Mouse (Mus musculus) MEL (cell line): ENCODE measurements at regions not wholly inside any gene's neighbourhood (a gene's known extent, or its start where the extent isn't known, plus 50 kb on each side); places are given as distances from the start of the nearest gene placed in this dataset.

Experiments
- CHD1 ChIP-seq: IDR thresholded peaks from 2 replicates; pipeline ENCODE4 v1.6.1; 2012; ENCODE audit warnings: low read depth, mild to moderate bottlenecking, inconsistent platforms, low read length, improper control_type of control experiment
- CTCF ChIP-seq, 3 experiments: IDR thresholded peaks in 2 of 3; conservative IDR thresholded peaks in 1 of 3; 2 replicates each; pipeline ENCODE4 v1.5.1; 2011 to 2012; ENCODE audit warnings: low read length in 3 of 3, low read depth in 2 of 3, mild to moderate bottlenecking in 2 of 3, improper control_type of control experiment in 1 of 3, inconsistent platforms in 1 of 3, mixed read lengths in 1 of 3, moderate library complexity in 1 of 3; ENCODE audit not compliant: control insufficient read depth in 1 of 3, insufficient read depth in 1 of 3, poor library complexity in 1 of 3, severe bottlenecking in 1 of 3
- GATA1 ChIP-seq: IDR thresholded peaks from 2 replicates; pipeline ENCODE4 v1.6.1; 2011; ENCODE audit warnings: low read depth, low read length, improper control_type of control experiment
- JUND ChIP-seq: IDR thresholded peaks from 2 replicates; pipeline ENCODE4 v1.6.1; 2011; ENCODE audit warnings: low read depth, mild to moderate bottlenecking, improper control_type of control experiment, low read length
- MAZ ChIP-seq: IDR thresholded peaks from 2 replicates; pipeline ENCODE4 v1.6.1; 2012; ENCODE audit warnings: low read depth, mild to moderate bottlenecking, inconsistent platforms, low read length, improper control_type of control experiment
- NRF1 ChIP-seq: IDR thresholded peaks from 2 replicates; pipeline ENCODE4 v1.6.1; 2014; ENCODE audit warnings: low read depth, mild to moderate bottlenecking, inconsistent platforms, low read length, improper control_type of control experiment, moderate library complexity; ENCODE audit not compliant: poor library complexity, insufficient read depth, severe bottlenecking
- POLR2A ChIP-seq, 2 experiments: IDR thresholded peaks; 2 replicates each; pipeline ENCODE4 v1.6.1; 2011 to 2012; ENCODE audit warnings: low read length in 2 of 2, mild to moderate bottlenecking in 2 of 2, control low read depth in 1 of 2, improper control_type of control experiment in 1 of 2, low read depth in 1 of 2, moderate library complexity in 1 of 2; ENCODE audit not compliant: control insufficient read depth in 1 of 2, insufficient read depth in 1 of 2, poor library complexity in 1 of 2
- TBP ChIP-seq: IDR thresholded peaks from 2 replicates; pipeline ENCODE4 v1.8.0; 2011; ENCODE audit warnings: low read depth, low read length, improper control_type of control experiment
- ZC3H11A ChIP-seq: IDR thresholded peaks from 2 replicates; pipeline ENCODE4 v1.6.1; 2012; ENCODE audit warnings: low read depth, mild to moderate bottlenecking, inconsistent platforms, low read length, improper control_type of control experiment
- ZMIZ1 ChIP-seq: IDR thresholded peaks from 2 replicates; pipeline ENCODE4 v1.6.1; 2012; ENCODE audit warnings: low read depth, mild to moderate bottlenecking, inconsistent platforms, low read length, improper control_type of control experiment, moderate library complexity

GRCm38 (mm10) chr17:88317806-88318205 is 122.7 kb upstream of the Foxn2 start:
- TF ChIP-seq GATA1 (no peak), CTCF (IDR thresholded peaks at IDR 0.05 in 2 of 3, conservative IDR thresholded peaks at IDR 0.05 in 1 of 3; ENCODE audit: control insufficient read depth in 1 of 3, insufficient read depth in 1 of 3, low read depth in 2 of 3, low read length in 3 of 3, poor library complexity in 1 of 3, severe bottlenecking in 1 of 3) (no peak), MAZ (no peak), ZMIZ1 (no peak), POLR2A (IDR thresholded peaks at IDR 0.05; ENCODE audit: control insufficient read depth in 1 of 2, insufficient read depth in 1 of 2, low read depth in 1 of 2, low read length in 2 of 2, poor library complexity in 1 of 2) (no peak), TBP (no peak), NRF1 (no peak), CHD1 (no peak), ZC3H11A (no peak), JUND (no peak)
